Mouse (Mus musculus): ENCODE results near the gene Cald1. TPM values are rescaled to one million over a fixed set of nuclear protein-coding genes. Genes with fewer than 3 reads are reported as not detected.

Cald1 gene
- polyA plus RNA-seq, 1 experiment: 24.7 TPM

DNA sequence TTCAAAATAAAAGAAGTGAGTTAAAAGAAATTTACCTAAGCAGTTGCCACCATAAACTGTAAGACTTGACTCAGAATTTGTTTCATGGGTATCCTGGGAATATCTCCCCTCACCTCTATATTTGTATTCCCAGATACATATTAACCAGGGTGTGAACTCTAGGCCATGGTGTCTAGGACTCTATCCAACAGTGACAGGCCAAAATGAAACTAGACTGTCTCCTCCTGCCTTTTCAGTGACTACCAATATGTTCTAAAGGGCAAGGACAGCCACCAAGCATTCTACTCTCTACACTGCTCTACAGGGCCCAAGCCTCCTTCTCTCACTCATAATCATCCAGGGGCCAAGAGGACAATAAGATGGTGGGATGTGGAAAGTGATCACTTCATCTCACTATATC is 153.3 kb downstream of the Cald1 start:
- Histone ChIP-seq H3K36me3 (ENCODE audit: control insufficient read depth, insufficient read depth, low read length) (no peaks in the 10 kb centered on the region), H3K4me1 (ENCODE audit: control insufficient read depth, insufficient read depth, low read length) (no peaks in the 10 kb centered on the region), H3K27ac (ENCODE audit: insufficient read depth, low read depth, low read length) (no peak overlapping the region), H3K4me3 (ENCODE audit: insufficient read depth, low read depth, low read length) (no peak overlapping the region), H3K27me3 (replicated peaks; ENCODE audit: control insufficient read depth, insufficient read depth, low read length) (no peaks in the 10 kb centered on the region)
- TF ChIP-seq CTCF (conservative IDR thresholded peaks at IDR 0.05; ENCODE audit: insufficient read depth, insufficient read length, low read depth, low read length) (no peak), POLR2A (IDR thresholded peaks at IDR 0.05; ENCODE audit: low read depth, low read length) (no peak)
- no peak for DNase-seq

DNA sequence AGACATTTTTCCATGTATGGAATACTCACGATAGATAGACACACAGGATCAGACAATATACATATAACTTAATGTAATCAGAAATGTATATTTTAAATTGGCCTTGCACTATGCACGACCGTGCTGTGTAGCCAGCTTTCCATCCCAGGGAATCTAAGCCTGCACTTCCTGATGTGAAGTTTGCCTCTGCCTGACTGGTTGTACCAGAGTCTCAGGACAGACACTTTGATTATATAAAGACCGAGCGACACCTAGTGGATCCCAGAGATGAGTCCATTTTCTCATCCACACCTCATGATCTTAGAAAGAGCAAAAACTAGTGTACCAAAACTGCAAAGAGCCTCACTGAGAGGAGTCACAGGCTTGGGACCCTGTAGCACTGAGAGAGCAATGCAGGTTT is 156.1 kb downstream of the Cald1 start:
- peak; percentile 80 for DNase-seq
- Histone ChIP-seq H3K4me3 (ENCODE audit: insufficient read depth, low read depth, low read length) (no peak overlapping the region), H3K4me1 (ENCODE audit: control insufficient read depth, insufficient read depth, low read length) (no peaks in the 10 kb centered on the region)

DNA sequence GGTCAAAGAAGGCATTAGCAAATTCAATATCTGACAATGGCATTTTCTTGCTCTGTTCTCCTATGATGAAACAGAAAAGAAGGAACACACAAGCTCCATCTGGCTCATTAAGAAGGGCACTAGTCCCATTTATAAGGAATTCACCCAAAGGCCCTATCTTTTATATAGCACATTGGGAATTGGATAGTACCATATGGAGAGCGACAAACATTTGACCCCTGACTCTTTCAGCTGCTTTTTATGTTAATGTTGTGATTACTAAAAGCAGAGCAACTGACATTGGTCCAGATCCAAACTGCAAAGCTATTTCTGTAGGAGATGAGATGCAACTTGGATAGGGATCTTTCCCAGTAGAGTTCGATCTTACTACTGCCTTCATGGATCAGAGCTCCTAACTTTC is 160.0 kb downstream of the Cald1 start:
- Histone ChIP-seq H3K4me1 (ENCODE audit: control insufficient read depth, insufficient read depth, low read length) (no peaks in the 10 kb centered on the region), H3K36me3 (ENCODE audit: control insufficient read depth, insufficient read depth, low read length) (no peaks in the 10 kb centered on the region; the same call in 1 of the 2 replicates), H3K27me3 (replicated peaks; ENCODE audit: control insufficient read depth, insufficient read depth, low read length) (no peaks in the 10 kb centered on the region), H3K4me3 (ENCODE audit: insufficient read depth, low read depth, low read length) (no peak overlapping the region), H3K27ac (ENCODE audit: insufficient read depth, low read depth, low read length) (no peak overlapping the region)
- no peak for DNase-seq
- TF ChIP-seq POLR2A (IDR thresholded peaks at IDR 0.05; ENCODE audit: low read depth, low read length) (no peak), CTCF (conservative IDR thresholded peaks at IDR 0.05; ENCODE audit: insufficient read depth, insufficient read length, low read depth, low read length) (no peak)
- 67% methylated on average over 2 of the region's 2 CpGs for WGBS

More for the DNA sequence above, 156.1 kb downstream of the Cald1 start:
- WGBS: 22% methylated on average over 5 of the region's 5 CpGs
- TF ChIP-seq CTCF (conservative IDR thresholded peaks at IDR 0.05; ENCODE audit: insufficient read depth, insufficient read length, low read depth, low read length) (peak; percentile 49), POLR2A (IDR thresholded peaks at IDR 0.05; ENCODE audit: low read depth, low read length) (no peak)
- Histone ChIP-seq H3K27me3 (replicated peaks; ENCODE audit: control insufficient read depth, insufficient read depth, low read length) (no peaks in the 10 kb centered on the region), H3K27ac (ENCODE audit: insufficient read depth, low read depth, low read length) (no peak overlapping the region), H3K36me3 (ENCODE audit: control insufficient read depth, insufficient read depth, low read length) (no peaks in the 10 kb centered on the region; the same call in 1 of the 2 replicates)

DNA sequence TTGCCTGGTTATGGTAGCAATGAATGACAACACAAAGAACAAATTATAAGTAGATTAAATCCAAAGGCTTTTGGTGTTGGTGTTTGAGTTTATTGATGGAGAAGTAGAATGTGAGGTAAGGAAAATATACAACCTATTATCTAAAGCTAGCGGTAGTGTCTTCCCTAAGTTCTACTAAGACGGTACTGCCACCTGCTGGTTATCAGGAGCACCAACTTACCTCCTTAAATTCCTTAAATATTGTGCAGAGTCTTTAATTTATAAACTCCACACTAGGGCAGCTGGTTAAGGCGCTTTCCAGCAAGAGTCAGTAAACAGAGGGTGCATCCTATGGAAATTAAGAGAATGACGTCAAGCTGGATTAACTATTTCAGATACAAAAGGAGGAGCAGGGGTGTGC is 161.7 kb downstream of the Cald1 start:
- no peaks in the 10 kb centered on the region for H3K27me3 ChIP-seq (replicated peaks; ENCODE audit: control insufficient read depth, insufficient read depth, low read length)
- WGBS: 39% methylated on average over 4 of the region's 4 CpGs
- H3K36me3 ChIP-seq (ENCODE audit: control insufficient read depth, insufficient read depth, low read length): no peaks in the 10 kb centered on the region; the same call in 1 of the 2 replicates
- H3K4me3 ChIP-seq (ENCODE audit: insufficient read depth, low read depth, low read length): no peak overlapping the region
- DNase-seq: peak; percentile 51
- no peak for TF ChIP-seq POLR2A (IDR thresholded peaks at IDR 0.05; ENCODE audit: low read depth, low read length)
- TF ChIP-seq CTCF (conservative IDR thresholded peaks at IDR 0.05; ENCODE audit: insufficient read depth, insufficient read length, low read depth, low read length): 0 out of 2 replicates have a peak, but pooled peaks have one; percentile 12
- no peaks in the 10 kb centered on the region for H3K4me1 ChIP-seq (ENCODE audit: control insufficient read depth, insufficient read depth, low read length)
- H3K27ac ChIP-seq (ENCODE audit: insufficient read depth, low read depth, low read length): no peak overlapping the region

DNA sequence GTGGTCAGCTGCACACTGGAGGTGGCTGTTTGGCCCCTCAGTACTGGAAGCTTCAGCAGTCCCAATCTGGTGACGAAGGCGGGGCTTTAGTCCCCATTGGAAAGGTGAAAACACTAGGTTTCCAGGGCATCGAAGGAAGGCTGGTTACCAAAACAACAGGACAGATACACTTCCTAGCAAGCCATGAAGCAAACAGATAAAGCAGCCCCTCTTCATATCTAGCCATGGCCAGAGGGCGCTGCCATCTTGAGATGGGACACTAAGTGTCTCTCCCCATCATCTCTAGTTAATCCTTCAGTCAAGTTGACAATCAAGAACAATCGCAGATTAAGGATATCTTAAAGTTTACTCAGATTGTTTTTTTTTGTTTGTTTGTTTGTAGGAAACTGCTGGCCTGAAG is 167.4 kb downstream of the Cald1 start:
- Histone ChIP-seq H3K27me3 (replicated peaks; ENCODE audit: control insufficient read depth, insufficient read depth, low read length) (no peaks in the 10 kb centered on the region), H3K27ac (ENCODE audit: insufficient read depth, low read depth, low read length) (no peak overlapping the region), H3K4me3 (ENCODE audit: insufficient read depth, low read depth, low read length) (no peak overlapping the region), H3K4me1 (ENCODE audit: control insufficient read depth, insufficient read depth, low read length) (no peaks in the 10 kb centered on the region), H3K36me3 (ENCODE audit: control insufficient read depth, insufficient read depth, low read length) (no peaks in the 10 kb centered on the region; the same call in 1 of the 2 replicates)
- DNase-seq: no peak
- TF ChIP-seq POLR2A (IDR thresholded peaks at IDR 0.05; ENCODE audit: low read depth, low read length): no peak
- TF ChIP-seq CTCF (conservative IDR thresholded peaks at IDR 0.05; ENCODE audit: insufficient read depth, insufficient read length, low read depth, low read length): no peak
- 94% methylated on average over 5 of the region's 5 CpGs for WGBS

DNA sequence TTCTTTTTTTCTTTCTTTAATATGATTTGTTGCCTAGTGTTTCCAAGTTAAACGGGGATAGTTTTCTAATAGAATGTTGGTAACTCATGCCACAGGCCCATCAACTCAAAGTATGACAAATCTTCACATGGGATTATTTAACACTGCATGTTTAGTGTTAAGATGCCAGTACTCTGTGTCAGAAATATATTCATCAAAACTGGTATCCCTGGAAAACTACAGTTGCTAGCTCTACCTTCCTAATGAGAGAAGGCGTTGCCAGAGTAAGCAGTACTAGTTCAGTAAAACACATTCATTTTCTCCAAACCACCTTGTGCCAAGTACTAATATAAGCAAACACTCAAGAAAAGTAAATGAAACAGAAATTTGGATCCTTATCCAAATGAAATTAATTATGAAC is 171.7 kb downstream of the Cald1 start:
- Histone ChIP-seq H3K4me1 (ENCODE audit: control insufficient read depth, insufficient read depth, low read length) (no peaks in the 10 kb centered on the region), H3K4me3 (ENCODE audit: insufficient read depth, low read depth, low read length) (no peak overlapping the region), H3K27me3 (replicated peaks; ENCODE audit: control insufficient read depth, insufficient read depth, low read length) (no peaks in the 10 kb centered on the region), H3K36me3 (ENCODE audit: control insufficient read depth, insufficient read depth, low read length) (no peaks in the 10 kb centered on the region; the same call in 1 of the 2 replicates), H3K27ac (ENCODE audit: insufficient read depth, low read depth, low read length) (no peak overlapping the region)
- no peak for TF ChIP-seq CTCF (conservative IDR thresholded peaks at IDR 0.05; ENCODE audit: insufficient read depth, insufficient read length, low read depth, low read length)
- TF ChIP-seq POLR2A (IDR thresholded peaks at IDR 0.05; ENCODE audit: low read depth, low read length): no peak
- DNase-seq: no peak
- WGBS: 85% methylated on average over 2 of the region's 2 CpGs

DNA sequence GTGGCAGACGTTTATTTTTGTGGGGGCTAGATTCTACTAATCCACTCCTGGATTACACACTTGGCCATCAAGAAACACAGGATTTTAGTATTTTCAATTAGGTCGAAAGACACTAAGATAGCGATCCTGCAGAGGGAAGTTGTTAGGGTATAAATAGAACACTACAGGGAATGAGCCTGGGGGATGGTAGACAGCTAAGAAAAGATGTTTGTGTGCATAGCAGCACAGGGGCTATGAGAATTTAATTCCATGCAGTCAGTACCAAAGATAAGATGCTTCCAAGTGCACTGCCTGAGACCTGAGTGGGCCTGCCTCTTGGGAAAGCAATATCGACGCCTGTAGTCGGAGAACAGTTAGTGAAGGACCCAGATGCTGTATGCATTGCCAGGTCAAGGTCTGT is 172.2 kb downstream of the Cald1 start:
- H3K27ac ChIP-seq (ENCODE audit: insufficient read depth, low read depth, low read length): no peak overlapping the region
- H3K36me3 ChIP-seq (ENCODE audit: control insufficient read depth, insufficient read depth, low read length): no peaks in the 10 kb centered on the region; the same call in 1 of the 2 replicates
- 85% methylated on average over 6 of the region's 6 CpGs for WGBS
- H3K27me3 ChIP-seq (replicated peaks; ENCODE audit: control insufficient read depth, insufficient read depth, low read length): no peaks in the 10 kb centered on the region
- no peak for TF ChIP-seq POLR2A (IDR thresholded peaks at IDR 0.05; ENCODE audit: low read depth, low read length)
- TF ChIP-seq CTCF (conservative IDR thresholded peaks at IDR 0.05; ENCODE audit: insufficient read depth, insufficient read length, low read depth, low read length): no peak
- no peaks in the 10 kb centered on the region for H3K4me1 ChIP-seq (ENCODE audit: control insufficient read depth, insufficient read depth, low read length)
- no peak for DNase-seq
- H3K4me3 ChIP-seq (ENCODE audit: insufficient read depth, low read depth, low read length): no peak overlapping the region

All from kidney, adult 2 months (tissue).